Mouse (Mus musculus) C2C12 (cell line): ENCODE measurements around the gene Pip5k1c. TPM values are rescaled to one million over a fixed set of nuclear protein-coding genes. Genes with fewer than 3 reads are reported as not detected.

Experiments
- H3K27me3 ChIP-seq: one replicate; pipeline ENCODE4 v1.6.1; 2011; ENCODE audit not compliant: control insufficient read depth, insufficient read depth, insufficient read length
- H3K36me3 ChIP-seq: one replicate; pipeline ENCODE4 v1.6.1; 2011; ENCODE audit not compliant: control insufficient read depth, insufficient read depth
- H3K4me3 ChIP-seq: one replicate; pipeline ENCODE4 v1.5.1; 2011; ENCODE audit warnings: mild to moderate bottlenecking, control low read depth; ENCODE audit not compliant: poor library complexity, insufficient read depth, severe bottlenecking
- H3K79me2 ChIP-seq: one replicate; pipeline ENCODE4 v1.6.1; 2011; ENCODE audit not compliant: control insufficient read depth, insufficient read depth
- H3K79me3 ChIP-seq: one replicate; pipeline ENCODE4 v1.6.1; 2011; ENCODE audit warnings: low read depth, control low read depth
- H3ac ChIP-seq: one replicate; pipeline ENCODE3; 2011; ENCODE audit warnings: low read depth; ENCODE audit not compliant: control insufficient read depth, insufficient read length
- CEBPB ChIP-seq: IDR thresholded peaks from one replicate; pipeline ENCODE4 v1.6.1; 2011; ENCODE audit warnings: low read depth, mild to moderate bottlenecking, control low read depth, moderate library complexity
- CTCF ChIP-seq: IDR thresholded peaks from one replicate; pipeline ENCODE4 v1.5.1; 2011; ENCODE audit not compliant: control insufficient read depth, insufficient read depth, insufficient read length
- FOSL1 ChIP-seq: IDR thresholded peaks from one replicate; pipeline ENCODE4 v1.8.0; 2011; ENCODE audit warnings: mild to moderate bottlenecking, low read length; ENCODE audit not compliant: poor library complexity, insufficient read depth, severe bottlenecking
- MAX ChIP-seq: IDR thresholded peaks from one replicate; pipeline ENCODE4 v1.6.1; 2011; ENCODE audit warnings: mild to moderate bottlenecking, control low read depth
- MYOD1 ChIP-seq: IDR thresholded peaks from one replicate; pipeline ENCODE4 v1.6.1; 2011; ENCODE audit warnings: low read depth; ENCODE audit not compliant: control insufficient read depth, insufficient read length
- MYOG ChIP-seq: IDR thresholded peaks from one replicate; pipeline ENCODE4 v1.6.1; 2011; ENCODE audit not compliant: control insufficient read depth, insufficient read length; ENCODE audit errors: extremely low read depth
- USF1 ChIP-seq: IDR thresholded peaks from one replicate; pipeline ENCODE4 v1.6.1; 2011; ENCODE audit warnings: low read depth, mild to moderate bottlenecking, control low read depth, moderate library complexity
- polyA plus RNA-seq: library from polyadenylated mRNA; unstranded; fragments of >200 nt; fragmentation: generic; extraction: Trizol; gene quantifications from one replicate; pipeline ENCODE4 v1.2.1, GENCODE M21; 2012; ENCODE audit warnings: missing spikeins

Gene Pip5k1c
- polyA plus RNA-seq, 1 experiment = 33.3 TPM

- TF ChIP-seq MAX = no peak
- no peak for TF ChIP-seq FOSL1
- TF ChIP-seq CEBPB = no peak
- TF ChIP-seq CTCF = no peak
- TF ChIP-seq MYOG = no peak
- TF ChIP-seq MYOD1 = no peak
- TF ChIP-seq USF1 = no peak
- Histone ChIP-seq H3K79me3 (no peaks in the 10 kb centered on the region), H3K36me3 (peaks cover 1% of the 10 kb centered on the region), H3K27me3 (no peaks in the 10 kb centered on the region), H3K79me2 (no peaks in the 10 kb centered on the region), H3ac (no peak overlapping the region), H3K4me3 (no peak overlapping the region)
Measured at GRCm38 (mm10) chr10:81332277-81332676, 39.5 kb downstream of the Pip5k1c start.

GRCm38 (mm10) chr10:81334324-81334723, 41.6 kb downstream of the Pip5k1c start:
- Histone ChIP-seq H3K27me3 (no peaks in the 10 kb centered on the region), H3ac (no peak overlapping the region), H3K4me3 (no peak overlapping the region), H3K79me3 (no peaks in the 10 kb centered on the region), H3K36me3 (no peaks in the 10 kb centered on the region), H3K79me2 (no peaks in the 10 kb centered on the region)
- TF ChIP-seq USF1 = no peak
- no peak for TF ChIP-seq MYOD1
- no peak for TF ChIP-seq MAX

- Histone ChIP-seq H3K36me3 (no peaks in the 10 kb centered on the region), H3K4me3 (no peak overlapping the region), H3K27me3 (no peaks in the 10 kb centered on the region), H3K79me3 (no peaks in the 10 kb centered on the region), H3K79me2 (no peaks in the 10 kb centered on the region), H3ac (no peak overlapping the region)
- no peak for TF ChIP-seq MYOG
- no peak for TF ChIP-seq CEBPB
- no peak for TF ChIP-seq CTCF
- no peak for TF ChIP-seq MAX
- no peak for TF ChIP-seq FOSL1
- no peak for TF ChIP-seq MYOD1
- no peak for TF ChIP-seq USF1
Measured at GRCm38 (mm10) chr10:81335393-81336340, 42.9 kb downstream of the Pip5k1c start.

- no peaks in the 10 kb centered on the region for H3K79me3 ChIP-seq
- no peaks in the 10 kb centered on the region for H3K79me2 ChIP-seq
- no peak overlapping the region for H3ac ChIP-seq
- TF ChIP-seq CTCF (no peak), CEBPB (no peak), FOSL1 (no peak), MAX (no peak), MYOD1 (no peak), MYOG (no peak), USF1 (no peak)
- no peaks in the 10 kb centered on the region for H3K27me3 ChIP-seq
- no peak overlapping the region for H3K4me3 ChIP-seq
- no peaks in the 10 kb centered on the region for H3K36me3 ChIP-seq
Measured at GRCm38 (mm10) chr10:81336558-81336957, 43.8 kb downstream of the Pip5k1c start.

GRCm38 (mm10) chr10:81340551-81341332, 48.0 kb downstream of the Pip5k1c start:
- TF ChIP-seq USF1 (no peak), MAX (no peak)
- H3ac ChIP-seq = no peak overlapping the region
- peaks cover 11% of the 10 kb centered on the region for H3K27me3 ChIP-seq
- no peak overlapping the region for H3K4me3 ChIP-seq
- no peaks in the 10 kb centered on the region for H3K79me3 ChIP-seq
- no peaks in the 10 kb centered on the region for H3K79me2 ChIP-seq
- H3K36me3 ChIP-seq = peaks cover 1% of the 10 kb centered on the region
